Mouse (Mus musculus) megakaryocyte-erythroid progenitor cell, adult 5-6 weeks (primary cell): ENCODE measurements around the gene Rcn3. TPM values are rescaled to one million over a fixed set of nuclear protein-coding genes. Genes with fewer than 3 reads are reported as not detected.

Experiments used
- total RNA-seq, 2 experiments: library from RNA; stranded (forward) in 1 of 2; stranded (reverse) in 1 of 2; fragments of 200-1000, 215-1000 nt in 1 of 2; fragments of >200 nt in 1 of 2; fragmentation: Nextera tagmentation in 1 of 2; gene quantifications; 2 replicates each; pipeline ENCODE4 v1.2.3; 2014 to 2017

Gene Rcn3
- total RNA-seq, 2 experiments from 2014 or later = 7.6 to 16.7 TPM

Other genes with a start within 250 kb of the Rcn3 start
Only the 30 nearest of the 35 such genes appear.
- gene Ptov1, start 222.4 kb downstream of the Rcn3 start, total RNA-seq (2014; fragmentation: Nextera tagmentation) = 79.6 and 88.8 TPM in 2 replicates
- gene Ptov1, start 222.4 kb downstream of the Rcn3 start, total RNA-seq (2017) = 19.6 and 40.9 TPM in 2 replicates
- 42.0 and 71.7 TPM in 2 replicates for gene Med25, start 199.5 kb downstream of the Rcn3 start, total RNA-seq (2014; fragmentation: Nextera tagmentation)
- gene Med25, start 199.5 kb downstream of the Rcn3 start, total RNA-seq (2017) = 12.1 and 18.1 TPM in 2 replicates
- gene Fuz, start 196.1 kb downstream of the Rcn3 start, total RNA-seq (2014; fragmentation: Nextera tagmentation) = 12.0 and 19.8 TPM in 2 replicates
- 14.2 and 18.3 TPM in 2 replicates for gene Fuz, start 196.1 kb downstream of the Rcn3 start, total RNA-seq (2017)
- 95.3 and 104 TPM in 2 replicates for gene Ap2a1, start 162.7 kb downstream of the Rcn3 start, total RNA-seq (2014; fragmentation: Nextera tagmentation)
- gene Ap2a1, start 162.7 kb downstream of the Rcn3 start, total RNA-seq (2017) = 23.8 and 37.1 TPM in 2 replicates
- gene Tsks, start 149.0 kb downstream of the Rcn3 start, total RNA-seq (2014; fragmentation: Nextera tagmentation) = not detected in 2 replicates
- not detected in 2 replicates for gene Tsks, start 149.0 kb downstream of the Rcn3 start, total RNA-seq (2017)
- gene Cpt1c, start 117.4 kb downstream of the Rcn3 start, total RNA-seq (2014; fragmentation: Nextera tagmentation) = 4.1 and 11.5 TPM in 2 replicates
- 0.91 and 1.3 TPM in 2 replicates for gene Cpt1c, start 117.4 kb downstream of the Rcn3 start, total RNA-seq (2017)
- gene Prmt1, start 105.7 kb downstream of the Rcn3 start, total RNA-seq (2014; fragmentation: Nextera tagmentation) = 160 and 230 TPM in 2 replicates
- 132 and 171 TPM in 2 replicates for gene Prmt1, start 105.7 kb downstream of the Rcn3 start, total RNA-seq (2017)
- 80.4 and 150 TPM in 2 replicates for gene Irf3, start 94.6 kb downstream of the Rcn3 start, total RNA-seq (2014; fragmentation: Nextera tagmentation)
- gene Irf3, start 94.6 kb downstream of the Rcn3 start, total RNA-seq (2017) = 84.3 and 104 TPM in 2 replicates
- 37.2 and 42.7 TPM in 2 replicates for gene Bcl2l12, start 93.5 kb downstream of the Rcn3 start, total RNA-seq (2014; fragmentation: Nextera tagmentation)
- gene Bcl2l12, start 93.5 kb downstream of the Rcn3 start, total RNA-seq (2017) = 15.5 and 25.6 TPM in 2 replicates
- gene Scaf1, start 75.9 kb downstream of the Rcn3 start, total RNA-seq (2014; fragmentation: Nextera tagmentation) = 33.0 and 46.3 TPM in 2 replicates
- 7.2 and 10.2 TPM in 2 replicates for gene Scaf1, start 75.9 kb downstream of the Rcn3 start, total RNA-seq (2017)
- 1.4 and 1.7 TPM in 2 replicates for gene Rras, start 74.3 kb downstream of the Rcn3 start, total RNA-seq (2014; fragmentation: Nextera tagmentation)
- 1.3 and 1.6 TPM in 2 replicates for gene Rras, start 74.3 kb downstream of the Rcn3 start, total RNA-seq (2017)
- 26.6 and 28.7 TPM in 2 replicates for gene Prr12, start 39.3 kb downstream of the Rcn3 start, total RNA-seq (2014; fragmentation: Nextera tagmentation)
- 1.9 and 2.1 TPM in 2 replicates for gene Prr12, start 39.3 kb downstream of the Rcn3 start, total RNA-seq (2017)
- gene Nosip, start 29.8 kb downstream of the Rcn3 start, total RNA-seq (2014; fragmentation: Nextera tagmentation) = 27.8 and 55.1 TPM in 2 replicates
- 40.9 and 48.3 TPM in 2 replicates for gene Nosip, start 29.8 kb downstream of the Rcn3 start, total RNA-seq (2017)
- 4.3 and 4.7 TPM in 2 replicates for gene Prrg2, start 29.5 kb downstream of the Rcn3 start, total RNA-seq (2014; fragmentation: Nextera tagmentation)
- gene Prrg2, start 29.5 kb downstream of the Rcn3 start, total RNA-seq (2017) = 3.5 and 6.2 TPM in 2 replicates
- 0.82 TPM in 1 of 2 replicates, not detected in the other for gene Fcgrt, start 11.6 kb upstream of the Rcn3 start, total RNA-seq (2014; fragmentation: Nextera tagmentation)
- gene Fcgrt, start 11.6 kb upstream of the Rcn3 start, total RNA-seq (2017) = 1.1 and 1.8 TPM in 2 replicates
- gene Rps11, start 32.2 kb upstream of the Rcn3 start, total RNA-seq (2014; fragmentation: Nextera tagmentation) = 3,773 and 4,118 TPM in 2 replicates
- gene Rps11, start 32.2 kb upstream of the Rcn3 start, total RNA-seq (2017) = 1,409 and 1,705 TPM in 2 replicates
- 4,705 and 4,844 TPM in 2 replicates for gene Rpl13a, start 36.5 kb upstream of the Rcn3 start, total RNA-seq (2014; fragmentation: Nextera tagmentation)
- gene Rpl13a, start 36.5 kb upstream of the Rcn3 start, total RNA-seq (2017) = 4,178 and 4,889 TPM in 2 replicates
- gene Gm45713, start 44.0 kb upstream of the Rcn3 start, total RNA-seq (2014; fragmentation: Nextera tagmentation) = not detected in 2 replicates
- 0.61 TPM in 1 of 2 replicates, not detected in the other for gene Gm45713, start 44.0 kb upstream of the Rcn3 start, total RNA-seq (2017)
- 35.8 and 48.2 TPM in 2 replicates for gene Flt3l, start 44.2 kb upstream of the Rcn3 start, total RNA-seq (2014; fragmentation: Nextera tagmentation)
- 8.5 and 23.5 TPM in 2 replicates for gene Flt3l, start 44.2 kb upstream of the Rcn3 start, total RNA-seq (2017)
- gene Pih1d1, start 62.1 kb upstream of the Rcn3 start, total RNA-seq (2014; fragmentation: Nextera tagmentation) = 135 and 148 TPM in 2 replicates
- gene Pih1d1, start 62.1 kb upstream of the Rcn3 start, total RNA-seq (2017) = 39.0 and 61.3 TPM in 2 replicates
- gene Aldh16a1, start 62.4 kb upstream of the Rcn3 start, total RNA-seq (2014; fragmentation: Nextera tagmentation) = 69.0 and 84.8 TPM in 2 replicates
- 19.1 and 22.1 TPM in 2 replicates for gene Aldh16a1, start 62.4 kb upstream of the Rcn3 start, total RNA-seq (2017)
- gene Slc17a7, start 71.7 kb upstream of the Rcn3 start, total RNA-seq (2014; fragmentation: Nextera tagmentation) = not detected in 2 replicates
- gene Slc17a7, start 71.7 kb upstream of the Rcn3 start, total RNA-seq (2017) = not detected in 2 replicates
- not detected in 2 replicates for gene Gfy, start 87.3 kb upstream of the Rcn3 start, total RNA-seq (2014; fragmentation: Nextera tagmentation)
- 1.9 TPM in 1 of 2 replicates, not detected in the other for gene Gfy, start 87.3 kb upstream of the Rcn3 start, total RNA-seq (2017)
- not detected in 2 replicates for gene Pth2, start 88.8 kb upstream of the Rcn3 start, total RNA-seq (2014; fragmentation: Nextera tagmentation)
- gene Pth2, start 88.8 kb upstream of the Rcn3 start, total RNA-seq (2017) = not detected in 2 replicates
- gene Ccdc155, start 112.7 kb upstream of the Rcn3 start, total RNA-seq (2014; fragmentation: Nextera tagmentation) = 0.89 and 2.0 TPM in 2 replicates
- 0.52 and 1.1 TPM in 2 replicates for gene Ccdc155, start 112.7 kb upstream of the Rcn3 start, total RNA-seq (2017)
- gene Dkkl1, start 119.9 kb upstream of the Rcn3 start, total RNA-seq (2014; fragmentation: Nextera tagmentation) = 32.2 and 40.5 TPM in 2 replicates
- 16.4 and 32.1 TPM in 2 replicates for gene Dkkl1, start 119.9 kb upstream of the Rcn3 start, total RNA-seq (2017)
- not detected in 2 replicates for gene Tead2, start 123.5 kb upstream of the Rcn3 start, total RNA-seq (2014; fragmentation: Nextera tagmentation)
- gene Tead2, start 123.5 kb upstream of the Rcn3 start, total RNA-seq (2017) = not detected in 2 replicates
- gene Cd37, start 146.9 kb upstream of the Rcn3 start, total RNA-seq (2014; fragmentation: Nextera tagmentation) = 83.5 and 91.4 TPM in 2 replicates
- 27.2 and 28.4 TPM in 2 replicates for gene Cd37, start 146.9 kb upstream of the Rcn3 start, total RNA-seq (2017)
- gene Slc6a16, start 148.9 kb upstream of the Rcn3 start, total RNA-seq (2014; fragmentation: Nextera tagmentation) = not detected in 2 replicates
- gene Slc6a16, start 148.9 kb upstream of the Rcn3 start, total RNA-seq (2017) = not detected in 2 replicates
- gene Slc6a21, start 185.3 kb upstream of the Rcn3 start, total RNA-seq (2014; fragmentation: Nextera tagmentation) = not detected in 2 replicates
- gene Slc6a21, start 185.3 kb upstream of the Rcn3 start, total RNA-seq (2017) = not detected in 2 replicates